Mouse (Mus musculus): ENCODE data around the gene Col11a2.

Gene Col11a2

DNA sequence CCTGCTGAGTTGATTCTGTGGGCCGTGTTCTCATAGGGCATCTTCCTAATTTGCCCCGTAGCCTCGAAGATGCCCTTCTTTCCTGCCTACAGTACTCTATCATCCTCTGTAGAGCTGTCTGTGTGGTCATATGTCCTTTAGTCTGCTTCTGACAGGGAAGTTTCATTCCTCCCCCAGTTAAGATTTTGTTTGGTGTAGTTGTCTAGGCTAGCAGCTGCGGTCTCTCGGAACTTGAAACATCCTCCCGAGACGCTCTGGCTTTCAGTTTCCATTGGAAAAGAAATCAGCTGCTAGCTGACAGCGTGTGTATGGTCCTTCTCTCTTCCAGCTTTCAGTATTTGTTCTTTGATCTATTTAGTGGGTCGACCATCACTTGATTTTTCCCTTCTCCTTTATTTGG, 65.6 kb downstream of the Col11a2 start:
- no peak for DNase-seq (ENCODE audit: low spot score)

DNA sequence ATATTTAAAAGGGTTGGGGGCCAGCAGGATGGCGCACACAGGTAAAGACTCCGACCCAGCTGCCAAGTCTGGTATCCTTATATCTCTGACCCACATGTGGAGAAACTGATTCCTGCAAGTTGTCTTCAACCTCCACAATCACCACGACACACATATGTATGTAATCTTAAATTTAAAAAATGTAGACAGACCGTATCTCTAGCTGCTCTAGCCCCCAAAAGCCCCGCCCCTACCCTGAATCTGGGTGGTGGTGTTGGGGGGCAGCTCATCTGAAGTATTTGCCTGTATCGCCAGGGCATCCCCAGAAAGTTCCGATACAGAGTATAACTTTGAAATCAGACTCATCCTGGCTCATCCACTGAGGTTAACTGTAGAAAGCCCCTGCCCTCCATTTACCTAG, 67.3 kb downstream of the Col11a2 start:
- DNase-seq (ENCODE audit: low spot score), result no peak

DNA sequence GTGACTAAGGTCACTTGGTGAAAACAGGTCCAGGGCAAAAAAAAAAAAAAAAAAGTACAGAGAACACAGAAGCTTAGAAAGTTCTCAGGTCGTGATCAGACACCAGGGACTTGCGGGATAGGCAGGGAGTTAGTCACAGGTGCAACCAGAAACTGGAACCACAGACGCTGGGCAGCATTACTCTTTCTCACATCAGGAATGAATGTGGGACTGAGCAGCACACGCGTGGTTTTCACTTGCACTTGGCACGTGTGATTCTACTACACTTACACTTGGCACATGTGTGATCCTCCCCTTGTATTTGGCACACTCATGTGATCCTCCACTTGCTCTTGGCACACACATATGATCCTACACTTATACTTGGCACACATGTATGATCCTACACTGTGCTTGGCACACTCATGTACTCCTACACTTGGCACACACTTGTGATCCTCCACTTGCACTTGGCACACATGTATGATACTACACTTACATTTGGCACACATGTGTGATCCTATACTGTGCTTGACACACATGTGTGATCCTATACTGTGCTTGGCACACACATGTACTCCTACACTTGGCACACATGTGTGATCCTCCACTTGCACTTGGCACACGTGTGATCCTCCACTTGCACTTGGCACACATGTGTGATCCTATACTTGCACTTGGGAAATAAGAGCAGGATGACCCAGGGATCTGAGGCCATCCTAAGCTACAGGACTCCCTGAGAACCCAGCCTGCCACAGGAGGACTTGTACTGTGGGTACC, 68.1 kb downstream of the Col11a2 start:
- DNase-seq (ENCODE audit: low spot score), result no peak

DNA sequence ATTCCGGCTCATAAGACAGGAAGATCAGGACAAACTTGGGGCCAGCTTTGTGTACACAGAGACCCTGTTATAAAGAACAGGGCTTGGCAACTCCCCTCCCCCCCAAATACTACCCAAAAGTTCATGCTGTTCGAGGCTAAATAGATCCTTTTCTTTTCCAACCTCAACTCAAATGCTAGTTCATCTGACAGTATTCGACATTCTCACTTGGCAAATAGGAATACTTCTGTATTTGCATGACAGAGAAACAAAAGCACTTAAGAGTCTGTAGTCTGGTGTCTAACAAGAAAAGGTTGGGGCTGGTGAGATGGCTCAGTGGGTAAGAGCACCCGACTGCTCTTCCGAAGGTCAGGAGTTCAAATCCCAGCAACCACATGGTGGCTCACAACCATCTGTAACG, 69.2 kb downstream of the Col11a2 start:
- DNase-seq (ENCODE audit: low spot score), result no peak

DNA sequence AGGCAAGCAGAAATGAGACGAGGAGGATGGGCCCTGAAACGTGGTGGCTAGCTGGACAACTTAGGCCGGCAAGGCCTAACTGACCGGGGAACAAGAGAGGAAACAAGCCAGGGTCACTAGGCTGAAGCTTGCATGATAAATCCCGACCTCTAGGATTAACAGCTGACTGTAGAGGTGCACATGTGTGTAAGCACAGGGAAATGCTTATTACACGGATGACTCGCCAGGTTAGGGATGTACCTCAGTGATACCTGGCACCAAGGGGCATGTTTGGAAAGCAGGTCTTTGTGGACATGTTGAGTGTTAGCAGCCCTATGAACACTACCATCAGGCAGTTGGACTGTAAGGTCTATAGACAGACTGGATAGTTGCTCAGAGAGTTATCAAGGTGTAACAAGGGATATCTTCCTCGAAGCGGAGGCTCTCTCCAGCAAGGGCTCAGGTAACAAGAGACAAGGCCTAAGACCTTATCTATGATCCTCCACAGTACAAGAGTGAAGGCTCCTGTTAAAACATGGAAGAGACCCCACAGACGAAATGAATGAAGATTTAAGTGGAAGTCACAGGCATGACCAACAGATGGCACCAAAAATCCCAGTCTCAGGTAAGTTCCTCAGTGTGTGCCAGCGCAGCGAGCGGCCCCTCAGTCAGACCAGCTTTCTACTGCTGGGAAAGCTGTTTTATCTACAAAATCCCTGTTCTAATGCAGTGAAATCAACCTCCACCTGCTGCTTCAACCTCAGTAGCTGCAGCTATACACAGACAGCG, 70.0 kb downstream of the Col11a2 start:
- no peak for DNase-seq (ENCODE audit: low spot score)

DNA sequence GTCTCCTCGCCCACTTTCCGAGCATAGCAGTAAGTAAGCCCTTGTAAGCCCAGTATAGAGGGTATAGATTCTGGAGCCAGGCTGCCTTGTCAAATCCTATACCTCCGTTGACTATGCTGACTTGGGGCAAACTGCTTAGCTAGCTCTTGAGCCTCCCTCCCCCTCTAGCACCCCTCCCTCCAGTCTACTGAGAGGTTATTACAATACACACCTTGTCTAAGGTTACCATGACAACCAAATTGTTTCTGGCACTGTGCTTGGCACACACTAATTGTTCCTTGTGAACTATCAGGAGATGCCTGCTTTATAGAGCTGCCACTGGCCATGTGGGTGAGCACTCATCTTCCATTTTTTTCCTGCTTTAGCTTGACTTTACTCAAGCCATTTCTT, 70.6 kb downstream of the Col11a2 start:
- no peak for DNase-seq (ENCODE audit: low spot score)

DNA sequence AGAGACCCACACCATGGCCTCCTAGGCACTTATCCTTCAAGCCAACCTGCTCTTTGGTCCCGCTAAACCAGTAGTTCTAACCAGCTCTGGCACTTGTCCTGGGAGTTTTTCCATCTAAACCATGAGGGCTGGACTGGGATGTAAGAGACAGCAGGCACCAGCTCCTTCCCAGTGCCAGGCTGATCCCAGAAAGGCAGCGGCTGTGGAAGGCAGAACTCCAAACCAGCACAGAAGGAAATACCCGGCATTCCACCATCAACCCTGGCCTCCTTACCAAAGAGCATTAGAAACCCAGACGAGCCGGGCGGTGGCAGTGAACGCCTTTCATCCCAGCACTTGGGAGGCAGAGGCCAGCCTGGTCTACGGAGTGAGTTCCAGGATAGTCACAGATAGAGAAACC, 71.1 kb downstream of the Col11a2 start:
- DNase-seq (ENCODE audit: low spot score), result no peak

DNA sequence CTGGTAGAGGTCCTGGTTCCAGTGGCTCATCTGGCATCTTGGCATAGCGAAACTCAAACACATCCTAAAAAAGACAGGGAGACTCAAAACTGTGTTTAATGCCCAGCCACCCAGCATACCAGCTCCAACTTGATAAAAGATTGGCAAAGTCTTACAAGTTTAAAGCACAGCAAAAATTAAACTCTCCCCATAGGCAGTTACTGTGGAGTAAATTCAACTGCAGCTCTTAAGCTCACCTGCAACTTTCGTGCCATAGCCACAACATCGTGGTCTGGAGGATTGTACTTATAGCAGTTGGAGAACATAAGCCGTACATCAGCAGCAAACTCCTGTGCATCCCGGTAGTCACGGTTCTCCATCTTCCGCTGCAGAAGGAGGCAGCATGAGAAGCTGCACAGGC, 74.9 kb downstream of the Col11a2 start:
- DNase-seq (ENCODE audit: low spot score), result no peak

Measured in ovary, postnatal 10 days (tissue).